Mouse (Mus musculus): ENCODE data around the gene Kank2.
A peak's percentile ranks its signal among the peaks of the same experiment; 100 is the strongest.

The Kank2 gene

GRCm38 (mm10) chr9:21798345-21799009 lies at the start of gene Kank2:
Gene Kank2 (minus strand): TSS chr9:21798744.
- DNase-seq = peak; percentile 94

DNA sequence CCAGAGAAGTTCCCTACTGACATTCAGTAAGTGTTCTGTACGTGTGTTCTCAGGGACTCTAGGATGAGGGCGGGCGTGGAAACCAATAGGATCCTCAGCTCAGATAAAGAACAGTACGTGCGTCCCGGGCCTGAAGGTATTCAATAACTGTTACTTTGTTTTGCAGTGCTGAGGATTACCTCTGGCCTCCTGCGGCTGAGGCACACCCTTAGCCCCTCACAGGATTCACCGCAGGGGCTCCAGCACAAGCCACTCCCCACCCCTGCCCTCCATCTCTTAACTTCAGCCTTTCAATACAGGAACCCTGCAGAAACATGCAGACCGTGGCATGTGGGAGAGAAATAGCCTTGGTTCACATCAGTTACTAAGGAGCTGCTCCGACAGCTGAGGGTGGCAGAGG lies 49.4 kb upstream of the Kank2 start:
- DNase-seq = no peak

GRCm38 (mm10) chr9:21847425-21847824 lies 48.9 kb upstream of the Kank2 start:
- no peak for DNase-seq

DNA sequence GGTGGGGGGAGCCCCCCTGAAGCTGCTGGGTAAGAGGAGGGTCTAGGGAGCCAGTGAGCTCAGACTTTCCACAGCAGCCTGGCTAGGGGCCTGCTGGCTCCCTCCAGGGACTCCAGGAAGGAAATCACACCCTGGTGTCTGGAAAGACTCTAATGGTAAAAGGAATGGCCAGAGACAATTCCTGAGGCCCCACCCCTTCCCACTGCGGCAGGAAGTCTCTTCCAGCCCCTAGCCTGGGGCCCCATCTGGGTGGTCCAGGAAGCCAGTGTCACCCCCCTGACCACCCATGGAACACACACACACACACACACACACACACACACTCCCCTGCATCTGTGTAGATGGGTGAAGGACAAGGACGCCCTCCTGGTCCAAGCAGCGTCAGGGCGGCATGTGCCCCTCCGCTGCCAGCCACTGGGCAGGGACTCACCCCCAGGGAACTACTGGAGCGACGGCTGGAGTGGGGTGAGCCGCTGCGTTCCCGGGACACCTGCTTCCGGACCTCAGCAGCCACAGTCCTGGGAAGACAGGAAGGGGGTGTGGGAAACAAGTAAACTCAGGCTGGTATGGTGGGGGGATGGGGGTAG lies 48.3 kb upstream of the Kank2 start:
- DNase-seq = peak; percentile 78

- DNase-seq = peak; percentile 46
These were observed 47.0 kb upstream of the Kank2 start for GRCm38 (mm10) chr9:21845381-21846080.

GRCm38 (mm10) chr9:21843086-21843485 lies 44.5 kb upstream of the Kank2 start:
- DNase-seq = no peak

DNA sequence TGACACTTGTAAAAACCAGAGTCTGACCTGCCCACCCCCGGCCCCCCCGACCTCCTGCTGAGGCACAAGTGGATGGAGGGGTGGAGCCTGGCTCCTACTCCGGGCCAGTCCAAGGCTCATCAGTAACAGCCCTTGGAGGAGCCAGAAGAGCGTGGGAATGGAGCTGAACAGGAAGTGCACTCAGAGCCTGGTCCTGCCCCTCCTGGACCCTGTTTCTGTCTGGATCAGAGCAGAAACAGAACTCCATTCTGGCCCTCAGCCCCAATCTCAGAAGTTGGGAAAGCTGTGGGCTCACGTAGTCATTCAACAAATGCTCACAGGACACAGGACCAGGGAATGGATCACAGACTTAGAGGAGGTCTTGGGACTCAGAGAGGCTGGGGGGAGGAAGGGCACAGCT lies 43.8 kb upstream of the Kank2 start:
- DNase-seq = peak; percentile 60

GRCm38 (mm10) chr9:21841340-21841739 lies 42.8 kb upstream of the Kank2 start:
- no peak for DNase-seq

- DNase-seq = peak; percentile 70
These were observed 41.7 kb upstream of the Kank2 start for GRCm38 (mm10) chr9:21840115-21840787.

- no peak for DNase-seq
These were observed 39.1 kb upstream of the Kank2 start for GRCm38 (mm10) chr9:21837690-21838089.

- peak; percentile 82 for DNase-seq
These were observed 36.8 kb upstream of the Kank2 start, which contains the start of gene Angptl8 for GRCm38 (mm10) chr9:21835258-21835912. Gene Angptl8 (plus strand): TSS chr9:21835510.

GRCm38 (mm10) chr9:21831558-21832240 lies 33.2 kb upstream of the Kank2 start:
- peak; percentile 41 for DNase-seq

DNA sequence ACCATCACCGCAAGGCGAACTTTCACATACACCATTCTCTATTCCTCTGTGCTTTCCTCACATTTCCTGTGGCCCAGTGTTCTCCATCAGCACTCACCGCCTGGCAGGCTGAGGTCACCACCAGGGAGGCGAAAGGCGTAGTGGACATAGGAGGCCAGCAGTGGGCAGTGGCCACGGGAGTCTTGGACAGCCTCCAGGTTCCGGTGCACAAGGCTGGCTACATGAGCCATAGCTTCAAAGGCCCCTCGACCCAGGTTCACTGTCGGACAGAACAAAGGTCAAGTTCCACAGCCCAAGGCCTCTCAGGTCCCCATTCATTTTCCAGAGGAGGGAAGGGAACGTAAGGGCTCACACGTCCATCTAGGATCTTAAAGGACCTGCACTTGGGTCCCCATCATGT lies 32.4 kb upstream of the Kank2 start:
- DNase-seq = no peak

- no peak for DNase-seq
These were observed 31.9 kb upstream of the Kank2 start for GRCm38 (mm10) chr9:21830461-21830850.

GRCm38 (mm10) chr9:21829834-21830460 lies 31.4 kb upstream of the Kank2 start:
- no peak for DNase-seq

- DNase-seq = no peak
These were observed 25.8 kb upstream of the Kank2 start for GRCm38 (mm10) chr9:21824366-21824765.

- DNase-seq = no peak
These were observed 25.4 kb upstream of the Kank2 start for GRCm38 (mm10) chr9:21823957-21824356.

- DNase-seq = no peak
These were observed 24.1 kb upstream of the Kank2 start for GRCm38 (mm10) chr9:21822686-21823085.

DNA sequence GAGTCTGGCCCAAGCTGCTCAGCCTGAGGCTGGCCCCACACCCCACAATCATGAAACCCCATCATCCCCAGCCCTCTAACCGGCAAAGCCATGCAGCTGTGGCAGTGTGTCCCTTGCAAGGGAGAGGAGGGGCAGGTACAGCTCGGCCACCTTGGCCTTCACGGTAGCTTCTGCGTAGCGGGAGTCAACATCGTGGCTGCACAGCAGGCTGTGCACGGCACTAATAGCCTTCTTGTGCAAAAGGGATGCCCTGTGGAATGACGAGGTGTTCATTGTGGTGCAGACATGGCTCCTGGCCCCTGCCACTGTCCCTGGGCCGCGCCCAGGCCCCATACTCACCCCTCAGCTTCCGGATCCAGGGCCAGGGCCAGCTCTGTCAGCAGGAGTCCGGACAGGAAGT lies 21.6 kb upstream of the Kank2 start:
- no peak for DNase-seq

- DNase-seq = no peak
These were observed 20.7 kb upstream of the Kank2 start for GRCm38 (mm10) chr9:21819181-21819729.

DNA sequence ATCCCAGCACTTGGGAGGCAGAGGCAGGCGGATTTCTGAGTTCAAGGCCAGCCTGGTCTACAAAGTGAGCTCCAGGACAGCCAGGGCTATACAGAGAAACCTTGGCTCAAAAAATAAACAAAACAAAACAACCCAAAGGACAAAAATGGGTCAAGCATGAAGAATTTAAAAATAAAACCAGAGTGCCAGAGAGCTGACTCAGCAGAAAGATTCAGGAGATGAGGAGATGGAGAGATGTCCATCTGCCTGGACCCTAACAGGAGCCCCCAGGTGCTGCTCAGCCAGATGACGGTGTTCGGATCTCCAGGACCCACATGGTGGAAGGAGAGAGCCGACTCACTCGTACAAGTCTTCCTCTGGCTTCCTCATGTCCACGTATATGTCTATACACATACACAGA lies 20.0 kb upstream of the Kank2 start:
- DNase-seq = no peak

DNA sequence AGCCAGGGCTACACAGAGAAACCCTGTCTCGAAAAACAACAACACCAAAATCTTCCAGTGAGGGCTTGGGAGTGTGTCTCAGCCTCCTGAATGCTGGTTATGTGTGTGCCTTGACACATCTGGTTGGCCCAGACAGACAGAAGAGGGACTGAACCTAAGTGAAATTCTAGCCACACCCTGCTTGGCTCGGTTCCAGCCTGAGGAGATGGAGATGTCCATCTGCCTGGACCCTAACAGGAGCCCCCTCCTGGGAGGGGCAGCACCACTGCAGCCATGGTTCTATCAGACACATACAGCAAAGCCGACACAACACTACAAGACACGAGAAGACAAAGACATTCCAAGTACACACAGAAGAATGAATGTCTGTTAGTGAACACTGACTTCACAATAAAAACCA lies 19.6 kb upstream of the Kank2 start:
- DNase-seq = no peak

All from lung, postnatal 14 days (tissue).